Comparison of ENCODE assay signal across 14 mouse cellular contexts in the genomic region with DNA sequence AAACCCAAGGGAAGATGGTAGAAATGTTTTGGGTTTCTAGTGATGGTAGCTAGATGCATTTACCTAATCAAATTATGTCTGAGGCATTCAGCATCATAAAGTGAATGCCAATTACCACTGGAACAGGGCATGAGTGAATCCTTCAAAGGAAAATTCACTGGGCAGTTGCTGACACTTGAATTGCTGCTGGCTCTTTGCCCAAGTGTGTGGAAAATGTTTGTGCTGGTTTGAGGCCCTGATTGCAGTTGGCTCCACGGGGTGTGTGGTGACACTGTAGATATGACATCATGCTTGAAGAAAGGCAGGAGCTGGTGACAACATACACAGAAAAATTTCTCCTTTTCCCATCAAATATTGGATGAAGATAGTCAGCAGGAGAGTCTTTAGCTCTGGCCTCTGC.
A peak's percentile ranks its signal among the peaks of the same experiment; 100 is the strongest.
DNase-seq lines count a peak whose midpoint lies in the region; ATAC-seq and TF ChIP-seq lines count a peak whose summit lies in the region.
"Had no signal": no experiment of that assay in that cellular context is flagged by ENCODE, and none has a peak within 500 bp of the region (broad histone marks: within the 10 kb centered on the region; RNA-seq: fewer than 3 reads in every experiment).

No protein-coding gene starts in this region.

- no peaks in the 10 kb centered on the region for H3K36me3 ChIP-seq in forebrain, embryonic 13.5 days (ENCODE audit: poor library complexity, severe bottlenecking)
- no peaks in the 10 kb centered on the region for H3K36me3 ChIP-seq in forebrain, embryonic 10.5 days (replicated peaks)
- no peaks in the 10 kb centered on the region for H3K36me3 ChIP-seq in kidney, embryonic 14.5 days (ENCODE audit: control insufficient read depth, insufficient read depth, low read length)
- H3K36me3 ChIP-seq: hindbrain, embryonic 10.5 days; stomach, embryonic 15.5 days had no signal

- whole genome bisulfite sequencing in forebrain, embryonic 13.5 days: 20% methylated on average over 1 of the region's 1 CpGs
- 88% methylated on average over 1 of the region's 1 CpGs for WGBS in forebrain, embryonic 10.5 days
- WGBS in kidney, embryonic 14.5 days: 40% methylated on average over 1 of the region's 1 CpGs

- no peak overlapping the region for H3K4me3 ChIP-seq in forebrain, embryonic 13.5 days
- H3K4me3 ChIP-seq in forebrain, embryonic 10.5 days: no peak overlapping the region
- no peak overlapping the region for H3K4me3 ChIP-seq in layer of hippocampus, adult 2 months
- H3K4me3 ChIP-seq in kidney, embryonic 14.5 days (ENCODE audit: low read length): no peak overlapping the region
- H3K4me3 ChIP-seq: hindbrain, embryonic 10.5 days; megakaryocyte, embryonic 14.5 days; stomach, embryonic 15.5 days had no signal

- no peaks in the 10 kb centered on the region for H3K27me3 ChIP-seq in forebrain, embryonic 13.5 days
- H3K27me3 ChIP-seq in forebrain, embryonic 10.5 days (ENCODE audit: poor library complexity, severe bottlenecking): no peaks in the 10 kb centered on the region
- H3K27me3 ChIP-seq in kidney, embryonic 14.5 days (ENCODE audit: control insufficient read depth, insufficient read depth, low read length): no peaks in the 10 kb centered on the region
- H3K27me3 ChIP-seq: megakaryocyte, embryonic 14.5 days; stomach, embryonic 15.5 days had no signal

- H3K9me3 ChIP-seq in forebrain, embryonic 13.5 days (replicated peaks): no peaks in the 10 kb centered on the region
- no peaks in the 10 kb centered on the region for H3K9me3 ChIP-seq in forebrain, embryonic 10.5 days
- H3K9me3 ChIP-seq in kidney, embryonic 14.5 days (ENCODE audit: control insufficient read depth, low read length): no peaks in the 10 kb centered on the region
- H3K9me3 ChIP-seq: hindbrain, embryonic 10.5 days; megakaryocyte, embryonic 14.5 days; stomach, embryonic 15.5 days had no signal

- no peak for DNase-seq in forebrain, embryonic 10.5 days (ENCODE audit: extremely low spot score, low spot score)
- no peak for DNase-seq in layer of hippocampus, adult 2 months (ENCODE audit: low spot score in 2 of 2)
- no peak for DNase-seq in layer of hippocampus, adult 18-20 months (ENCODE audit: low spot score in 2 of 2)
- DNase-seq in Muller cell, postnatal 12 days (ENCODE audit: inconsistent ontology term): peak; percentile 76
- DNase-seq in heart, postnatal 10 days: peak; percentile 28 to 38
- DNase-seq in embryo, embryonic 9.5 days (ENCODE audit: extremely low spot score): no peak
- DNase-seq: kidney, adult 18-20 months; thymus, postnatal 14 days had no signal

- peak; percentile 49 for ATAC-seq in forebrain, embryonic 13.5 days
- ATAC-seq in kidney, embryonic 14.5 days (ENCODE audit: low FRiP score, low TSS enrichment): no peak

- no peak for TF ChIP-seq CTCF in layer of hippocampus, adult 2 months (conservative IDR thresholded peaks at IDR 0.05)

- peaks cover 44% of the 10 kb centered on the region for H3K4me1 ChIP-seq in forebrain, embryonic 13.5 days
- H3K4me1 ChIP-seq in forebrain, embryonic 10.5 days: peaks cover 41% of the 10 kb centered on the region
- no peaks in the 10 kb centered on the region for H3K4me1 ChIP-seq in kidney, embryonic 14.5 days (ENCODE audit: control insufficient read depth, insufficient read depth, low read length)
- H3K4me1 ChIP-seq: megakaryocyte, embryonic 14.5 days; stomach, embryonic 15.5 days had no signal

- H3K27ac ChIP-seq in forebrain, embryonic 13.5 days: peak overlapping the region; percentile 62
- no peak overlapping the region for H3K27ac ChIP-seq in forebrain, embryonic 10.5 days
- peak overlapping the region; percentile 39 for H3K27ac ChIP-seq in layer of hippocampus, adult 2 months
- H3K27ac ChIP-seq in kidney, embryonic 14.5 days (ENCODE audit: low read depth, low read length): no peak overlapping the region
- H3K27ac ChIP-seq: hindbrain, embryonic 10.5 days; liver, embryonic 14.5 days; stomach, embryonic 15.5 days had no signal

- no peak overlapping the region for H3K9ac ChIP-seq in forebrain, embryonic 13.5 days
- H3K9ac ChIP-seq in kidney, embryonic 14.5 days (ENCODE audit: low read depth, low read length): no peak overlapping the region
- H3K9ac ChIP-seq: liver, embryonic 14.5 days; stomach, embryonic 15.5 days had no signal

- H3K4me2 ChIP-seq in forebrain, embryonic 13.5 days: no peak overlapping the region
- H3K4me2 ChIP-seq in kidney, embryonic 14.5 days (replicated peaks; ENCODE audit: low read depth, low read length): no peak overlapping the region
- H3K4me2 ChIP-seq: stomach, embryonic 15.5 days had no signal

- intact Hi-C loops in heart, postnatal 10 days (cut with DNase I): no loop called here

Comparison
In these comparisons a context has a peak if more than half of its experiments do, and no peak if none do; other contexts are left out.
1. H3K27ac ChIP-seq: peak in forebrain, embryonic 13.5 days (single experiment) and layer of hippocampus, adult 2 months (single experiment); none in forebrain, embryonic 10.5 days (single experiment) and kidney, embryonic 14.5 days (single experiment).
2. DNase-seq: peak in Muller cell, postnatal 12 days (single experiment) and heart, postnatal 10 days (2 of 2); none in forebrain, embryonic 10.5 days (single experiment), layer of hippocampus, adult 2 months (0 of 2), layer of hippocampus, adult 18-20 months (0 of 2) and embryo, embryonic 9.5 days (single experiment).